Mouse (Mus musculus) cerebellum, adult 9-11 months (tissue): ENCODE data around the gene Cxcr4.

Experiments used
- DNase-seq: peaks from one replicate; pipeline ENCODE4 v3.0.0; 2022

The Cxcr4 gene

DNA sequence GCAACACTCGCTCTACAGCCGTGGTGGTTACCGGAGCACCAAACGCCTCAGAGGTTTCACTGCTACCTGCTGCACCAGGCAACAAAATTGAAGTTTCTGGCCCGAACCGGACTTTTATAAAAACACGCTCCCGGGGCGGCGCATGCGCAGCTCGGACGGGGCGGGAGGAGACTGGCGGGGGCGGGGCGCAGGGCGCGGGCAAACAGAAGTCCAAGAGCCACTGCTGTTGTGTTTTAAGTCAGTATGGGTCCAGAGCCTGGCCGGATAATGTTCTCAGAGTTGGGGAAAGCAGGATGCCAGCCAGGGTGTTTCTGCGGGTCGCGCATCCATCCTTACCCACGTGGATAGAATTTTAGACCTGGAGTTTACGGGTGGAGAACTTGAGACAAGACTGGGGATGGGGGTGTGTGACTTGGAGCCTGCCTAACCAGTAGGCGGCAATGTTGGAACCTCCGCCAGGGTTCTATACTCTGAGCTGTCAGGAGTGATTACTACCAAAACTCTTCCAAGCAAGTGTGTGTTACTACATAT, at the start of gene Cxcr4:
Cxcr4 (minus strand) TSS at position 83 of the 531 bp plus-strand sequence.
- DNase-seq: no peak

GRCm38 (mm10) chr1:128639707-128640107, 47.6 kb upstream of the Cxcr4 start:
- DNase-seq: no peak

DNA sequence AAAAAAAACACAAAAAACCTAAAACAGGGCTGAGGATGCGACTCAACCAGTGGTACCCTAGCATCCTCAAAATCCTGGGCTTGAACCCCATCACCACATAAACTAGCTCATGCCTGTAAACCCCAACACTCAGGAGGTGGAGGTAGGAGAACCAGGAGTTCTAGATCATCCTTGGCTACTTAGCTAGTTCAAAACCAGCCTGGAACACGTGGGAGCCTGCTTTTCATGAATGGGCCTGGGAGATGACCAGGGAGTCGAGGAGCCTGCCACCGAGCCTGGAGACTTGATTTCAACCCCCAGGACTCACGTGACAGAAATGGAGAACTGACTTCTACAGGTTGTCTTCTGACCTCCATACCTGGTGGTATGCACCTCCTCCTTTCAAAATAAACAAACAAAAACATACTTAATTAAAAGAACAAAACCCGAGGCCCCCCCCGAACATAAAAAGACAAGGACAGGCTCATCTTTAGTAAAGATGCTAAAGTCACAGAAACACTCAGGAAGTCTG, 45.2 kb upstream of the Cxcr4 start:
- no peak for DNase-seq

- DNase-seq: no peak
Measured at GRCm38 (mm10) chr1:128636258-128637229, 44.5 kb upstream of the Cxcr4 start.

DNA sequence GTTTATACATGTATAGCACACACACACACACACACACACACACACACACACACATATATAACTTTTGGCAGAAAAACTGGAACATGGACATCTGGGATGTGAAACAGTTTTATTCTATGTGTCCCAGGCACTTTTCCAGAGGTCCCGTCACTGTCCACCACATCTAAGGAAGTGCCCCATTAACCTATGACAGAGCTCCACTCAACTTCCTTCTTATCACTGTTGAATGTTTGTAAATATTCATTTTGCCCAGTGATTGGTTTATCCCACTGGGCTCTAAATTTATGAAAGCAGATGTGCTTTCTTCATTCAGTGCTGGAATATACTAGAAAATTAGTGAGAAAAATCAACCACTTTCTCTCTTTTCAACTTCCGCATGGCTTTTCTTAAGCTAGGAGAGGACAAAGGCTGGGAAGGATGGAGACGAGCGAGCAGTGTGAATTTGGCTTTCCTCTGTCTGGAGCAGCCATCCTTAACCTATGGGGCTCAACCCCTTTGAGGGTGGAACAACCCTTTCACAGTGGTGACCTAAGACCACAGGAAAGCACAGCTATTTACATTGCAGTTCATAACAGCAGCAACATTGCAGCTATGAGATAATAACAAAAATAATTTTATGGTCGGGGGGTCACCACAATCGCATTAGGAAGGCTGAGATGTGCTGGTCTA, 41.8 kb upstream of the Cxcr4 start:
- no peak for DNase-seq

DNA sequence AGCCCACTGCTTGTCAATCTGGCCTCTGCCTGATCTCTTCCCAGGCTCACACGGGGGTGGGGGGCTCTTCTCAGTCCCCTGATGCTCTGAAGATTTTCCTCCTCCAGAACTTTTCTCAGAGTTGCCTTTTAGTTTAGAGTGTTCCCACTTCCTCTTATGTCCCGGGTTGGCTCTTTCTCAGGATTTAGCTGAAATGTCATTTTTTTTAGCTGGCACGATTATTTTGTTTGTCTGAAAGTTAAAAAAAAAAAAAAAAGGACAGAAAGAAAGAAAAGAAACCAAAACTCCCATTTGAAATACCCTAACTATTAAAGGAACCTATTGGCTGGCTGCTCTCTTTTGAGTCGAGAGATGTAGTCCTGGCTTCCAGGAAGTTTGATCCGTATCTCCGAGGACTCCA, 40.4 kb upstream of the Cxcr4 start:
- DNase-seq: no peak

DNA sequence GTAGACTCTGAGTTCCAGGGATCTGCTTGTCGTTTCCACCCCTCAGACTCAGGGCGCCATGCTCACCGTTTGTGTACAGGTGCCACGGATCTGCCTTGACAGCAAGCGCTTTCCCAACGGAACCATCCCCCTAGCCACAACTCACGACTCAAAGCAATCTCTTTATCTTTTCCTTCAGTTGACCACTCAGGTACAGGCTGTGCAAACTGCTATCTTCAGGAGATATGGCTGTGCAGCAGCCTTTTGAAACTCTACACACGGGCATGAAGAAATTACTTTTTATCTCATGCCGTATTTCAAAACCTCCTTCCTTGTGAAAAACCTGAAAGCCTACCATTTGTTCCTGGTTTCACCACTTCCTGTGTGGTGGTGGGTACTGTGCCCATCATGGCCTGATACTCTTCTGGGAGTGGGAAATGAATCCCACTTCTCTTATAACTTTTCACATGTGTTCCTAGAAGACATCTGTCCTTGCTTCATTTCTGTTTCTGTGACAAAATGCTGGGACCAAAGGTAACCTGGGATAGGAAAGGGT, 34.1 kb upstream of the Cxcr4 start:
- DNase-seq: no peak

DNA sequence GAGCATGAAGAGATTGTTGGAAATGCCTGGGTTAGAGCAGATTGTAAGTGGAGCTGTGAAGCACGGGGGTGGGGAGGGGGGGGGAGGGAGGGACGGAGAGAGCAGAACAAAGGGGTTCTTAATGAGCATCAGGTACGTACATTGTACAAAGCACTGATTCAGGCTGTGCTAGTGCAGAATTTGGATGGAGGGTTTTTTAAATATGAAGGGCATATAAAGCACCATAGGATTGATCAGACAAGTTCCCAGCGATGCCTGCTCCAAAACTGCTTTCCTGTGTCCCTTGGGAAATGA, 31.4 kb upstream of the Cxcr4 start:
- no peak for DNase-seq

GRCm38 (mm10) chr1:128622867-128623593, 30.9 kb upstream of the Cxcr4 start:
- no peak for DNase-seq

DNA sequence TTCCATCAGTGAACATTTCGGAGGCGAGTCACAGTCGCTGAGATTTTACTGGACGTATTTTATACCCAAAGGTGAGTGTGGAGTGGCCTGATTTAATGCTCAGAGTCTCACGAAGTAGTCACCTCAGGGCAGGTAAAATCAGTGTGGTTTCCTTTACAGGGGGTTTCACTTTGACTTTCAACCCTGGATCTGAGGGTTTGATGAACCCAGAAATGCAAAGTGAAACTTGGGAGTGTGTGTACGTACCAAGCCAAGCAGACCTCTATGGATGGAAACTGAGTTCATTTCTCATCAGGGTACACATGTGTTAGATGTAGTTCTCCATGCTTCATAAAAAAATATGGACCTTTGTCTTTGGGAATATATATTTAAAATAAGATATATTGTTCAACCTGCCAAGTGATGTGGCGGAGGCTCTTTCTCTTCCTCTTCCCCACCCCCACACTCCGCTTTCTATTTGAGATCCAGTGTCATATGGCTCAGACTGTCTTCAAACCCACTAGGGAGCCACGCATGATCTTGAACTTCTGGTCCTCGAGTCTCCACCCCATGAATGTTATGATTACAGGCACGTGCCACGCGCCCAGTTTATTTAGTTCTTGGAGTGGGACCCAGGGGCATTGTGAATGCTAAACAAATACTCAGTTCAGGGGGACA, 25.7 kb upstream of the Cxcr4 start:
- no peak for DNase-seq

DNA sequence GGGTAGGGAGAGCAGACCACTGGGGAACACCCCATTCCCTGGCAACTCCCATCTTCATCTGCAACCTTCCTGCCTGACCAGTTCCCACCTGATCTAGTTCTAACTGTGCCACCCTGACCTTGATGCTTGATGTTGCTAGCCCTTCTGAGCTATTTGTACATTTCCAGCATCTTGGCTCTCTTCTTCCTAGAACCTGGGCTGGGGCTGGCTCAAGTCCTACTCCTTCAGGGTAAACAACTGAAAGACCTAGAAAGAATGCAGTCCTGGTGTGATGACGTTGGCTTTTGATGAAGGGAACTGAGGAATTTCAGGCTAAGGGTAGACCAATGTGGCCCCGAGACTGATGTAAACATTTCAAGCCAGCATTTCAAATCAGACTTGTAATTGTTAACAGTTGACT, 24.5 kb upstream of the Cxcr4 start:
- no peak for DNase-seq

DNA sequence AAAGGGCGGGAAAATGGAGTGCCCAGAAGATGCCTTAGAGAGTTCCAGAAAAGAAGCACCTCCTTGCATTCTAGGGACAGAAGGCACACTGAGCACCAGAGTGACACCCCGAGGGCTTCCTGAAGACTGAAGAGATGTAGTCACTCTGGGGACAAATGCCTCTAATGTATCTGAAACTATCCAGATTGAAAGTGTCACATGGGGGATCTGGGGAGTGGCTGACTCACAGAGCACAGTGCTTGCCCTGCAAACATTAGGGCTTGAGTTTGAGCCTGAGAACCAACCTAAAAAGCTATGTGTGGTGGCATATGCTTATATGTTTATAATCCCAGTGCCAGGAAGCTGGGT, 23.3 kb upstream of the Cxcr4 start:
- no peak for DNase-seq

DNA sequence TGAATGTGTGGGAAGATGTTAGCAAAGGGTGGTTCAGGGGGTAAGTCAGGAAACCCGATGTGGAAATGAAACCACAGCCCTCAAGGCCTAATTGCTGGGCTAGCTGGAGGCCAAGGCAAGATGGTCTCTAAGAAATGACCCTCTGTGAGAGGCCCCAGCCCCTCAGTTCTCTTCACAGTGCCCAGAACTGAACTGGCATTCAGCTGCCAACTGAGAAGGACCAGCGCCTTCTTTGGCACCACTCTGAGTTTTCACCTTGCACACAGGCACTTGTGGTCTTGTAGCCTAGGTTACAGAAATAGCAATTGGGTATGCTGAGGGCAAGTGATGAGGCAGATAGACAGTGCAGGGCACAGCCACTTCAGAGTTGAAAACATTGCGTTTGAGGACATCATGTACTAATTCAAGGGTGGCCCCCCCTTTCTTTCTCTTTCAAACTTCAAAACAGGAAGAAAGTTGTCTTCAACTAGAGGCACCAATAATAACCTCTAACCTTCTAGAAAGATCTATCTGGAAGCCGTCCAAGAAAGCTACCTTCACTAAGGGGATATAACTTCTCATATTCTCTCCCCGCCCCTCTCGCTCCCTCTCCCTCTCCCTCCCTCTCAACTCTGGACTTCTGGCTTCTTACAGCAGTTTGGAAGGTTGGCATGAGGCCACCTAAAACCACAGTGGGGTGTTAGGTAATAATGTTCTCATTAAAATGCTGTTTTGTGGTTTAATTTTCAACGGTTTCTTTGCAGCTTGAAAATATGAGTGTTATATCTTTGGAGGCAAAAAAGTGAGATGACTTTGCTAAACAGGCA, 22.8 kb upstream of the Cxcr4 start:
- DNase-seq: no peak

DNA sequence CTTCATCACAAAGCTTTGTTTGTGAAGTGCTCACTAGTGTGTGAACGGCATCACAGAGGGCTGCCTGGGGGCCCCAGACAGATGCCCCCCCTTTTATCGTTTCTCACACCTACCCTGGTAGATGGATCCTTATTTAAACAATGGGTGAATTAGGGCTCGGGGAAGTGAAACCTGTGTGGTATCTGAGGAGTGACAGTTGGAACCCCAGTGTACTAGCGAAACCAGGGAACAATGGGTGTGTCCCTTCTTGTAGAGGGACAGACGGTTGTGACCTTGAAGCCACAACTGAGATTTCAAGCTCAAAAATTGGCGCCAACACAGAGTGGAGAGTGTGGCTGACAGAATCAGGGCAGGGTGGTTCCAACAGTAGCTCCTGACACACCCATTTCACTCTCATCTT, 16.0 kb upstream of the Cxcr4 start:
- DNase-seq: no peak

- no peak for DNase-seq
Measured at GRCm38 (mm10) chr1:128607423-128607822, 15.3 kb upstream of the Cxcr4 start.

- DNase-seq: no peak
Measured at GRCm38 (mm10) chr1:128605794-128606193, 13.7 kb upstream of the Cxcr4 start.

GRCm38 (mm10) chr1:128602688-128603385, 10.7 kb upstream of the Cxcr4 start:
- no peak for DNase-seq

- DNase-seq: no peak
Measured at GRCm38 (mm10) chr1:128602018-128602687, 10.1 kb upstream of the Cxcr4 start.

GRCm38 (mm10) chr1:128601307-128601706, 9.2 kb upstream of the Cxcr4 start:
- no peak for DNase-seq

GRCm38 (mm10) chr1:128600549-128600948, 8.5 kb upstream of the Cxcr4 start:
- no peak for DNase-seq
